Mouse (Mus musculus): Measurements from ENCODE around the gene Gm20594.

Gene Gm20594

GRCm38 (mm10) chr6:79817616-79818015 lies at the start of gene Gm20594:
Gene Gm20594 (plus strand): TSS chr6:79817916.
- DNase-seq (ENCODE audit: low spot score): no peak

DNA sequence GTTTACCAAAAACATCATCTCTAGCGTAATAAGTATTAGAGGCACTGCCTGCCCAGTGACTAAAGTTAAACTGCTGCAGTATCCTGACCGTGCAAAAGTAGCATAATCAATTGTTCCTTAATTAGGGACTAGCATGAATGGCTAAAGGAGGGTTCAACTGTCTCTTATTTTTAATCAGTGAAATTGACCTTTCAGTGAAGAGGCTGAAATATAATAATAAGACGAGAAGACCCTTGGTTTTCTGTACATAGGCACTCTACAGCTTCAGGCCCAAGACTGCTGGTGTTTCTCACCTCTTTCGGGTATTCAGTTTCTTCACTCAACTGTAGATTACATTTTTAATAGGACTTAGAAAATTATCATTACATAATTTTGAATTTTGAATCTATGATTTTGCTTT lies 398 bp downstream of the Gm20594 start:
- no peak for DNase-seq (ENCODE audit: low spot score)

DNA sequence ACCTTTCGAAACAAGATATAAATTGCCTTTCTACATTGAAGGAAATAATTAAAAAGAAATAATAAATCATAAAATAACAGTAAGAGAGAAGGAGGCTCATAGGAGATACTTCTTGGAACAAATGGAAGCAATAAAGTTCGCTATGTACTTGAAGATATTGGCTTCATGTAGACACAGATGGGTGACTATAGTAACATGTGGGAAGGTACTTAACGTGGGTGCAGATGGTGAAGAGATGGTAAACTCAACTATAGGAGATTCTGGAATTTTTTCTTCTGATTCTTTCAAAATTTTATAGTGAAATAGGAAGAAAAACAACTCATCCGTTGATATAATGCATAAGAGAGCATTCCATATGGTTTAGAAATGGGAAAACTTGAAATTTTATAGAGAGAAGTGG lies 16.1 kb downstream of the Gm20594 start:
- DNase-seq (ENCODE audit: low spot score): no peak

DNA sequence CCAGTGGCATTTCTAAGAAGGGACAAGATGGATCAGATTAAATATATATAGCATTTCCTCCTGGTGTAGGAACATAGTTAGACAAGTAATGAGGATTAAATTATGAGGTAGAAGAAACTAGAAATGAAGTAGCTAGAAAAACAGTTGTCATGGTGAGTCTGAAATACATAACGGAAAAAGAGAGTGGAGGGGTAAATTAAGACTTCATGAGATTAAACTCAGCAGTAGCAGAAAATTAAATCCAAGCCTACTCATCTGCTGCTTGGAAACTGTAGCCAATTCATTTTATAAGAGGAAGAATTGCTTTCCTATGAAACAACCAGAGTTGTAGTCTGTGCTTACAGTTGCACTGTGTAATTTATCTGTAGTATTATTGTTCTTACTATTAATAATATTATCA lies 29.1 kb downstream of the Gm20594 start:
- DNase-seq (ENCODE audit: low spot score): no peak
